Mouse (Mus musculus) mouse trophoblast stem cell (cell line): ENCODE data around the gene Cox4i1.

Source experiments
- in situ Hi-C, 2 experiments: fragments of 300-500 bp; cut with MseI, MboI; formaldehyde crosslinking; loops; 2 replicates in 1 of 2; 3 replicates in 1 of 2; pipeline ENCODE4 v1.15.1; 2025

Cox4i1 gene

DNA sequence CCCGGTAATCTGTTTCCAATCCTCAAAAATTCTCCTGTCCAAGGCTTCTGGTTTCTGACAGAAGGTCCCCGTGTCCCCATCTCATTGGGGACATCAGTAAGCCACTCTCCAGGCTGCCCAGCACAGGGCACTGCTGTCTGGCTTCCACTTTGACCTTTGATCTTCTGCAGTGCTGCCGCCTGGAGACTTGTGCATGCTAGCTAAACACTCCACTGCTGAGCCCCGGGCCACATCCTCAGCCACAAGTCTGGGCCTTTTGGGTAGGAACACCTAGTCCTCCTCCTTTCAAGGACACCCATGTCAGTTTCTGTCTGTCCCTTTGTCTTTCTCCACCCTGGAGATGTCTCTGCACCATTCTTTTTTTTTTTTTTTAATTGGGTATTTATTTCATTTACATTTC, 24.9 kb downstream of the Cox4i1 start:
- in situ Hi-C loops: loop anchor here in 1 of 2 experiments (25.0 kb wide), 1 partner anchor 394 kb away; the partner anchor contains the start of gene Foxf1

DNA sequence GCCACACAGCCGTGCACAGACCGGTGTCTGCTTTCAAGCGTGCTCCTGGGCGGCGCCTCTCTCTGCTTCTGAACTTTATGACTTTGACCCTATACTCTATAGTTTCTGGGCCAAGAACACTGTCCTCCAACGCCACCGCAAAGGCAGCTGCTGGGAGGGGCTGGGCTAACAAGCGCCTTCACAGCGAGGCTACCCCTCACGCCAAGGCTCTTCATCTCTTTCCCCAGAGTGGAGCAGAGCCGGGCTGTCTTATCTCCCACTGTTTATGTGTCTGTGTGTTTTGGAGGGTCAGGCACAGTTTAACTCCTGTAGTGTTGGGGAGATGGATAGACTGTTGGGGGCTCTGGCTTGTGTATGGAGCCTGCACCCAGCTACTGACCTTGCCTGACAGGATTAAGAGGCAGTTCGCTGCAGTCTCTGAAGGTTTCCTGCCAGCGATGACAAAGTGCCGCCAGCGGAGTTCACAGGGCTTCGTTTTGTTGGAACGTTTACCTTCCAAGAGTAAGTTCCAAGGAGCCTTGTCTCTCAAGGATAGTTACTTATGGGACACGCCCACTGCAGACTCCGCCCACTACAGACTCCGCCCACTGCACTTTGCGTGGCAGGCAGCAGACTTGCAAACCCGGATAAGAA, 26.0 kb downstream of the Cox4i1 start:
- in situ Hi-C loops: loop anchor here in 1 of 2 experiments (25.0 kb wide), 1 partner anchor 393 kb away; the partner anchor contains the start of gene Foxf1

- in situ Hi-C loops: loop anchor here in 1 of 2 experiments (25.0 kb wide), 1 partner anchor 391 kb away; the partner anchor contains the start of gene Foxf1
These were observed 28.6 kb downstream of the Cox4i1 start for GRCm38 (mm10) chr8:120696401-120697153.

DNA sequence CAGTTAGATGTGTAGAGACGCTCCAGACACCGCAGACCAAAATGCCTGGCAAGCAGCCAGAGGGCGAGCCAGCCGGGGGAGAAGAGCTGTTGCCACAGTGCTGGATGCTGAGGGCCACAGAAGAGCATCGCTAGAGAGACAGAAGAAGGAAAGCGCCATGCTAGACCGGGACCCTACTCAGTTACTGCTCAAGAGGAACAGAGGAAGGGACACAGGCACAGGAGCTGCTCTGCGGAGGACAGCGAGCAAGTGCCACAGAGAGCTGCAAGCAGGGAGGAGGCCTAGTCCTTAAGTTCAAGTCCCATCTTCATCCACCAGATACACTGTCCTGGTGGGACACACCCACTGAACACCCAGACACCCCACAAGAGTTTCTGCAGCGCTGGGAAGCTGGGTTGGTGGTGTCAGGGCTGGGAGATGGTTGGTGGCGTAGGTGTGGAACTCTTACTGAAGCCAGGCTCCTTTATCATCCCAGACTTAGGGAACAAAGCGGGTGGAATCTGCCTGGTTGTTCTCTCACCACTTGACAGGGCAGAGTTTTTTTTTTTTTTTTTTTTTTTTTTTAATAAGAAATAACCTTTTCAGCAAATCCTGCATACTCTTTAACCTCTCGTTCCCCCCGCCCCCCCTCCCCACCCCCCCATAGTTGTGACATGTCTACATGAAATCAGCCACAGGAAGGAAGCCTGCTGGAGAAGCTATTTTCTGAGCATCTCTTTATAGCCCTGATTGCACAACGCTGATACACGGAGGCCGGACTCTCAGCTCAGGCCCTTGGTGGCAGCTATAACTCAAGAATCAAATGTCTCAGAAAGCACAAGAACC, 29.3 kb downstream of the Cox4i1 start:
- in situ Hi-C loops: loop anchor here in 1 of 2 experiments (25.0 kb wide), 1 partner anchor 390 kb away; the partner anchor contains the start of gene Foxf1

DNA sequence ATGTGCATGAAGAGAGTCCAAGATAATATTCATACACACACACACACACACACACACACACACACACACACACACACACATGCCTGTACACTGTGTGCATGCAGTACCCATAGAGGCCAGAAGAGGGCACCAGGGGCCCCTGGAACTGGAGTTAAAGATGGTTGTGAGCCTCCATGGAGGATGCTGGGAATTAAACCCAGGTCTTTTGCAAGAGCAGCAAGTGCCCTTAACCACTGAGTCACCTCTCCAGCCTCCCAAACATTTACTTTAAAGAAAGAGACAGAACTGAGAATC, 29.9 kb downstream of the Cox4i1 start:
- in situ Hi-C loops: loop anchor here in 1 of 2 experiments (25.0 kb wide), 1 partner anchor 389 kb away; the partner anchor contains the start of gene Foxf1

DNA sequence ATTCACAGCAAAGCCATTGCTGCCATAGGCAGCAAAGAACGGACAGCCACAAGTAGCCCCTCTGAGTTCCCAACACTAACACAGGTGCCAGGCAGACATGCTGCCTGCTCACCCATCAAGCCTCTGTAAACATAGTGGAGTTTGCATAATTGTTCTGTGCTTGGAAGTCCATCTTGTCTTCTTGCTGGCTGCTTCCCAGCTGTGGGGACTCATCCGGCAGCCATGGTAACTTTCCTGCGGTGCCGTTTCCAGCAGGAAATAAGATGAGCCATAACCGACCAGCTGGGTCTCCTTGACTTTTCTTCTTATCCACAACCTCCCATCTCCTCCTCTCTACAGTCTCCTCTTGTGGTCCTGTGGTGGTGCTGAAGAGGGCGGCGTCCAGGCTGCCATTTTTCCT, 30.4 kb downstream of the Cox4i1 start:
- in situ Hi-C loops: loop anchor here in 1 of 2 experiments (25.0 kb wide), 1 partner anchor 389 kb away; the partner anchor contains the start of gene Foxf1

- in situ Hi-C loops: loop anchor here in 1 of 2 experiments (25.0 kb wide), 1 partner anchor 388 kb away; the partner anchor contains the start of gene Foxf1
These were observed 31.1 kb downstream of the Cox4i1 start for GRCm38 (mm10) chr8:120699079-120699478.

DNA sequence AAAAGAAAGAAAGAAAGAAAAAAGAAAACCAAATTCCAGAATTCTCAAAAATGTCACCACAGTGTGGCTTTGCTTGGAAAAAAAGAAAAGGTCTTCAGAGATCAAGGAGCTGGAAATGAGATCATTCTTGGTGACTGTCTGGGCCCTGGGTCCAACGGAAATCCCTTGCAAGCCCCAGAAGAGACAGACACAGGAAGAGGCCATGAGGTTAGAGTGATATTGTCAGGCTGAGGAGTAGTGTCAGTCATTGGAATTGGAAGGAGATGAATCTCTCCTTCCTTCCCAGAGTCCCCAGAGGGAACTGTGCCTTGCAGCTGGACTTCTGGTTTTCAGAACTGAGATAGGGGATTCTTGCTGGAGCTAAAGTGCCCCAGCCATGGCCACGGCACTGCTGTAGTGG, 31.5 kb downstream of the Cox4i1 start:
- in situ Hi-C loops: loop anchor here in 1 of 2 experiments (25.0 kb wide), 1 partner anchor 388 kb away; the partner anchor contains the start of gene Foxf1

DNA sequence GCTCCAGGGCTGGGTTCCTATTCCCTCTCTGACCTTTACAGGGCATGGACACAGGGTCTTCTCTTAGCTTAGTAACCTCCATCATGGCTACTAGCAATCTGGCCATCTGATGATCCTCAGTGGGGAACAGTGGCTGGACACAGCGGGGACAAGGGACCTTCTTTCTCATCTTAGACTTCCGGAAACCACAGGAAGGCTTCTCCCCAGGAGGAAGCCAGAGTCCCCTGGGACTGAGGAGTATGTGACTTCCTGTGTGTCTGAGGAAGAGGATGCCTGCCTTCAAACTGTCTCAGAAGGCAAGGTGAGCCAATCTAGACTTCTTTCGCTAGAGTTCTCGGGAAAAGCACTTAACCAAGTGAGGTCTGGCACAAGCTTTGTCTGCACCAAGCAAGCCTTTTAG, 32.0 kb downstream of the Cox4i1 start:
- in situ Hi-C loops: loop anchor here in 1 of 2 experiments (5.0 kb wide), 1 partner anchor 82 kb away; no protein-coding TSS in a partner anchor

GRCm38 (mm10) chr8:120701758-120702465, 33.9 kb downstream of the Cox4i1 start:
- in situ Hi-C loops: loop anchor here in 1 of 2 experiments (5.0 kb wide), 1 partner anchor 80 kb away; no protein-coding TSS in a partner anchor

DNA sequence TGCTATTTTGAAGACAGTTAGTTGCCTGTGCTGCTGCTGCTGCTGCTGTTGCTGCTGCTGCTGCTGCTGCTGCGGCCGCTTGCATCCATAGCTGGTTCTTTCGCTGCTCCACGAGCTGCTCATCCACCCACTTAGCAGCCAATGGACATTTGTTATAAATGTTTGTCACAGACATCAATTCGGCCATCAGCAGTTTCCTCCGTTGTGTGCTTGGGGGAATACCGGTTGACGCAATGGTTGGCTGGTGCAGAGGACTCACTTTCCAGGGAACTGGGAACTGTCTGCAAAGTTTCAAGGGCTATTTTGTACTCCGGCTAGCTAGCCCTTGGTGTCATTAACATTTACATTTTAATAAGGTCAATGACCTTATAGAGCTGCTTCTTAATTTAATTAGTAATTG, 36.2 kb downstream of the Cox4i1 start:
- in situ Hi-C loops: loop anchor here in 1 of 2 experiments (5.0 kb wide), 1 partner anchor 78 kb away; no protein-coding TSS in a partner anchor

DNA sequence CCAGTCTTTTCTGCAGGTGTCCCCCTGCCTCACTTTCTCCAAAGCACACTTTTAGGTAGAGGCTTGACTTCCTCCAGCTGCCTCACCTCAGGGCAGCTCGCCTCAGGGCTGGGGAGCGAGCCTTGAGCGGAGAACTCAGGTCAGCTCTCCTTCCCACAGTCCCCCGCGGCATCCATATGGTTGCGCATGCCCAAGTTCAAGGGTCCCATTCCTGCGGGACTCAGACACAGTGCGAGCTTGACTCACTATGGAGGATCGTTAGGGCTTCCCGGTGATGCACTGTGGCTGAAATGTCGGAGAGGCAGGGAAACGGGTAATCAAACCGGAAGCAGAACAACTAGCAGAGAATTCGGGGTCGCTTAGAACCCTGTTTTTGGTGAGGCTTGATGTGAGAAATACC, 37.1 kb downstream of the Cox4i1 start:
- in situ Hi-C loops: no loop called here

DNA sequence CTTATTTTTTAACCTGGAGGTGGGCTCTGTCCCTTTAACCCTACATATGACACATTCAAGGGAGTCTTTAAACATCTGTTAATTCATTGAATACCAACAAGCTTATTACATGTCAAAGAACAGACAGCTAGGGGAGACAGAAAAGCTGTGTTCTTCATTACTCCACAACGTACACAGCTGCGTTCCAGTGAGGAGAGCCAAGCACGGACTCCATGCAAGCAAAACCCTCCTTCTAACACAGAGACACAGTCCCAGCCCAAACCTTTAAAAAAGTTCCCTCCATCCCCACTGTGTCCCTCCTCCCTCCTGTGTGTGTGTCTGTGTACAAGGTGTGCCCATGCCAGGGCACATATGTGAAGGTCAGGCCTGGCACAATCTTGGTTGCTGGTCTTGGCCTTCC, 38.2 kb downstream of the Cox4i1 start:
- in situ Hi-C loops: no loop called here

GRCm38 (mm10) chr8:120709176-120709575, 41.2 kb downstream of the Cox4i1 start:
- in situ Hi-C loops: no loop called here

DNA sequence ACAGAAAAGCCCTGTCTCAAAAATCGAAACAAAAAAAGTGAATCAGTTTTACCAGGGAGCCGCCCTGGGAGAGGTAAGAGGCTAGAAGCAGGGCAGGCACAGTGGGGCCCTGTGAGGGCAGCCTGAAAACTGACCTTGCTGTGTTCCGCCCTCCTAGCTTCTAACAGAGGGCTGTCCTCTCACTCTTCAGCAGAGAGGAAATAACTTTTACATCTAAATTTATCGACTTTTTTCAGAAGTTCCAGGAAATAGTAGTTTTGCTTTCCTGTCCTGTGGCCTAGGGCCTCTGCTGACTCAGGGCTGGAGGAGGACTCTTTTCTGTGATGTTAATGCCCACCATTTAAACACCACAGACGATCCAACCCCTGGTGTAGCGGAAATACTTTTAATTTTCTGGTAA, 47.2 kb downstream of the Cox4i1 start:
- in situ Hi-C loops: no loop called here

GRCm38 (mm10) chr8:120715996-120716680, 48.1 kb downstream of the Cox4i1 start:
- in situ Hi-C loops: no loop called here

DNA sequence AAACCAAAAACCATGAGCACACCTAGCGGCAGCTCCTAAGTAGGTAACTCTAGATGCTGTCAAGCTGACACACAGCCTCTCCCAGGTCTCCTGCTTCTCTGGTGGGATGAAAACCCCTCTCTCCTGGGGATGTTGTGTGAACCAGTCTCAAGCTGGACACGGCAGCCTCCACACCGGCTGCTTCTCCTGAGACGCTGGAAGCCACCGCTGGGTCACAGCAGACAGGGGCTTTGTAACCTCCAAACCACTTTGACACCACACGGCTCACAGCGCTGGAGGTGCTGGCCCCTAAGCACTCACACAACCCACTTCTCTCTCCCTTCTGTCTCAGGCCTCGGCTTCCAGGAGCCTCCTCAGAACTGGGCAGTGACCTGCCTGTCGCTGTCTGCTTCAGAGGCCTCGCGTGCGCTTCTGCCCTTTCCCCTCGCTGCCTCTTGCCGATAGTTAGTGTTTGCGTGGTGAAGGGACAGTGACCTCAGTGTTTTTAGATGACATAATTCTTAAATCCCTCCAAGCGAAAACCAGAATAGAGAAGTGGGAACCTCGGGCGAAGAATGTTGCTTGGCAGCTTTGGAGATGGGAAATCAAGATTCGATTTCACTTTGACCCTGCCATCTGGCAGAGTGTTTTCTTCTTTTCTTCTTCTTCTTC, 51.7 kb downstream of the Cox4i1 start:
- in situ Hi-C loops: no loop called here

DNA sequence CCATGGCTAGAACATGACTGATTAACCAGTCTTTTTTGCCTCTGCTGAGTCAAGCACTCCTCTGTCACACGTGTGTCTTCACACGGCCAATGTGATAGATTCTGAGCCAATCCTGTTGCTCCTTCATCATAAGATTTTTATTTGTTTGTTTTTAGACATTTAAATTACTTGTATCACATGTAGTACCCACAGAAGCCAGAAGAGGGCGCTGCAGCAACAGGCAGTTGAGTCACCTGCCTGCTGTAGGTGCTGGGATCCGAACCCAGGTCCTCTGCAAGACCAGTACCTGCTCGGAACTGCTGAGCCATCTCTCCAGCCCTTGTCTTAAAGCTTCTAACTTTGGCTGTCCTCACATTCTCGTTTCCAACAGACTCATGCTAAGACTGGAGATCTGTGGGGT, 55.0 kb downstream of the Cox4i1 start:
- in situ Hi-C loops: no loop called here
